Mouse (Mus musculus): ENCODE data around the gene Inhbb.

DNA sequence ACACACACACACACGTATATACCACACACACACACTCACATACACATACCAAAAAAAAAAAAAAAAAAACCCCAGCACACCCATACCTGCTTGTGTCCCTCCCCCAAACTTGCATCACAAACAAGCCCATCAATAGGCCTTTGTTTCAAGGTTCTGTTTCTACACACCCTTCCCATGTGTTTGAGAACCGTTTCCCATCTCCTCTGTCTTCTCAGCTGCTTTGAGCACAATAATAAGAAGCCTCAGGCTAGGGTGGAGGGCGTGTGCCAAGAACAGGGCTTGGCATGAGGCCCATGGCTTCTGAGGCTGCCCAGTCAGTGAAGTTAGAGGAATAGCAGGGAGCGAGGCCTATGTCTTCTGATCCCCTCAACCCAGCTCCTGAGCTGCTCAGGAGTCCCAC is 31.7 kb upstream of the Inhbb start:
- TF ChIP-seq CTCF (IDR thresholded peaks at IDR 0.05; ENCODE audit: borderline replicate concordance, insufficient read depth, low read length) (no peak), POLR2A (IDR thresholded peaks at IDR 0.05; ENCODE audit: low read depth, low read length) (no peak)
